Mouse (Mus musculus) liver, postnatal 0 days (tissue): ENCODE measurements around the gene Ccdc162.

Experiments
- CTCF ChIP-seq: sonication (generic); IDR thresholded peaks from 2 replicates; pipeline ENCODE4 v1.5.1; 2016; ENCODE audit warnings: antibody characterized with exemption, low read depth
- EP300 ChIP-seq: IDR thresholded peaks from 2 replicates; pipeline ENCODE4 v1.6.1; 2016; ENCODE audit warnings: antibody characterized with exemption, low read depth, mild to moderate bottlenecking

- no peak for TF ChIP-seq CTCF
- TF ChIP-seq EP300: no peak
Observed at GRCm38 (mm10) chr10:41763741-41764385, 47.4 kb upstream of the Ccdc162 start.
